ENCODE assay signal across 13 mouse cellular contexts in the genomic region with DNA sequence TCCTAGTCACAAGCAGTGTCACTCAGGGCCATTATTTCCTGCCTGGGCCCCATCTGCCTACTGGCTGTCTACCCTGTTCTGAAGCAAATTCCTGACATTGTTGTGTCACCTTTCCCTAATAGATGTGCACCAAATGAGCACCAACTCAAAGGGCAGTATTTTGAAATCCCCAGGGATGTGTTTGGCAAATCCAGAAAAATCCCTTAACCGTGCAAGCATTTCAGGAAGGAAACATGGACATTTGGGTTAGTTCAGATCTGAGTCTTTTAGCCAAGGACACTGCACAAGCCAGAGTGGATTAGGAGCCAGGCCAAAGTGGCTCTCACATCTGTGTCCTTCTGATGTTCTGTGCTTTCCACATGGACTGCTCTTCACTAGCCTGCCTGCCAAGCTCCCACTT. TPM values are rescaled to one million over a fixed set of nuclear protein-coding genes. Genes with fewer than 3 reads are reported as not detected.
DNase-seq lines count a peak whose midpoint lies in the region; ATAC-seq lines count a peak whose summit lies in the region.
"Had no signal": no experiment of that assay in that cellular context is flagged by ENCODE, and none has a peak within 500 bp of the region (broad histone marks: within the 10 kb centered on the region; RNA-seq: fewer than 3 reads in every experiment).

No protein-coding gene starts in this region.

- H3K27ac ChIP-seq in kidney, embryonic 16.5 days (ENCODE audit: low read length): no peak overlapping the region
- H3K27ac ChIP-seq: hindbrain, embryonic 13.5 days; intestine, embryonic 15.5 days; limb, embryonic 13.5 days; liver, embryonic 15.5 days had no signal

- H3K27me3 ChIP-seq in kidney, embryonic 16.5 days (ENCODE audit: insufficient read depth, low read length): no peaks in the 10 kb centered on the region
- H3K27me3 ChIP-seq: hindbrain, embryonic 13.5 days; intestine, embryonic 15.5 days; limb, embryonic 13.5 days; liver, embryonic 15.5 days had no signal

- no peaks in the 10 kb centered on the region for H3K9me3 ChIP-seq in kidney, embryonic 16.5 days (ENCODE audit: low read length)
- H3K9me3 ChIP-seq: hindbrain, embryonic 13.5 days; intestine, embryonic 15.5 days; limb, embryonic 13.5 days; liver, embryonic 15.5 days had no signal

- H3K4me1 ChIP-seq in kidney, embryonic 16.5 days (ENCODE audit: insufficient read depth, low read length): peaks cover 13% of the 10 kb centered on the region
- H3K4me1 ChIP-seq: intestine, embryonic 15.5 days had no signal

- DNase-seq in gastrocnemius, adult 18-20 months (ENCODE audit: low spot score): peak; percentile 42
- no peak for DNase-seq in gastrocnemius, postnatal 4 days (ENCODE audit: low spot score in 2 of 2)
- DNase-seq in kidney, adult 8-10 months: peak; percentile 9 to 41
- DNase-seq in gastrocnemius, postnatal 10 days: peak; percentile 37
- DNase-seq in heart, postnatal 4 days: peak; percentile 40
- no peak for DNase-seq in ovary, adult 18-20 months (ENCODE audit: low spot score)
- DNase-seq: forebrain, postnatal 0 days; midbrain, embryonic 14.5 days had no signal

- ATAC-seq in kidney, embryonic 16.5 days (ENCODE audit: low FRiP score, low TSS enrichment): no peak
- ATAC-seq: forebrain, postnatal 0 days; intestine, embryonic 15.5 days had no signal

- WGBS in kidney, embryonic 16.5 days: 69% methylated on average over 1 of the region's 1 CpGs

- no peak overlapping the region for H3K4me3 ChIP-seq in kidney, embryonic 16.5 days (ENCODE audit: low read length)
- H3K4me3 ChIP-seq: hindbrain, embryonic 13.5 days; intestine, embryonic 15.5 days; limb, embryonic 13.5 days; liver, embryonic 15.5 days had no signal

- H3K4me2 ChIP-seq in kidney, embryonic 16.5 days (replicated peaks; ENCODE audit: low read depth, low read length): no peak overlapping the region
- H3K4me2 ChIP-seq: hindbrain, embryonic 13.5 days; intestine, embryonic 15.5 days; limb, embryonic 13.5 days; liver, embryonic 15.5 days had no signal

- H3K36me3 ChIP-seq in kidney, embryonic 16.5 days (ENCODE audit: insufficient read depth, low read length): no peaks in the 10 kb centered on the region
- H3K36me3 ChIP-seq: hindbrain, embryonic 13.5 days; intestine, embryonic 15.5 days; limb, embryonic 13.5 days; liver, embryonic 15.5 days had no signal

- H3K9ac ChIP-seq in kidney, embryonic 16.5 days (replicated peaks; ENCODE audit: low read length): no peak overlapping the region
- H3K9ac ChIP-seq: forebrain, postnatal 0 days; hindbrain, embryonic 13.5 days; intestine, embryonic 15.5 days; limb, embryonic 13.5 days; liver, embryonic 15.5 days had no signal

RNA-seq across cellular contexts. Expression of a gene that starts 48.0 kb away (rescaled TPM):
- total RNA-seq in gastrocnemius, adult 18-20 months (2021): 10 to 100 TPM in 1 of 2 experiments, 1 to 10 TPM in 1; 6.5 to 69.9 TPM
- total RNA-seq in gastrocnemius, postnatal 4 days (2021): 10 to 100 TPM; 19.0 to 20.0 TPM
- 2.7 and 3.5 TPM in 2 replicates for polyA plus RNA-seq in kidney, embryonic 16.5 days (2015; fragmentation: Nextera tagmentation; extraction: Ambion mirVana)
- 10 to 100 TPM in 1 of 2 experiments, 1 to 10 TPM in 1; 4.3 to 15.2 TPM for total RNA-seq in gastrocnemius, postnatal 10 days (2021)
- 1 to 10 TPM; 5.6 to 9.9 TPM for total RNA-seq in heart, postnatal 4 days (2021)

Comparison
In these comparisons a context has a peak if more than half of its experiments do, and no peak if none do; other contexts are left out.
1. DNase-seq: peak in gastrocnemius, adult 18-20 months (single experiment), kidney, adult 8-10 months (2 of 2), gastrocnemius, postnatal 10 days (single experiment) and heart, postnatal 4 days (single experiment); none in gastrocnemius, postnatal 4 days (0 of 2) and ovary, adult 18-20 months (single experiment).